Mouse (Mus musculus): ENCODE data around the gene D130043K22Rik. TPM values are rescaled to one million over a fixed set of nuclear protein-coding genes. Genes with fewer than 3 reads are reported as not detected.

D130043K22Rik gene
- total RNA-seq, 1 experiment = 0.31 TPM

DNA sequence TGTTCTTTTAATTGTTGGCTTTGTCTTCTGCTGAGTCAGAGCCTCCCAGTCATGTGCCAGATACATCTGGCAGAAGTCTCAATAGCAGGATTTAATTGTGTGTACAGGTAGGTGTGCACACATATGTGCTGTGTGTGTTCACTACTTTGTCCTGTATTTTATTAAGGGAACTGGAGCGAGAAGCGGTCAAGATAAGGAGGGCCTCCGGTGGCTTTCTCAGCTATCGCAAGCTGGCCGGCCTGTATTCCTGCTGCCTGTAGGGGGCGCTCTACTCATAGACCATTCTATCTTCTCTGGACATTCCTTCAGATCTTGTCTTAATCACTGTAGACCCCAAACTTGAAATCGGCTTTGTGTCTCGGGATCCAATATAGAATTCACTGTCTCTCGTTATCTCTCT, 93.7 kb downstream of the D130043K22Rik start:
- Histone ChIP-seq H3K27ac (ENCODE audit: insufficient read depth, low read depth, low read length, poor library complexity, severe bottlenecking) (no peak overlapping the region), H3K9ac (ENCODE audit: insufficient read depth, low read depth, low read length, poor library complexity, severe bottlenecking) (no peak overlapping the region), H3K4me3 (ENCODE audit: insufficient read depth in 1 of 2, low read depth in 1 of 2, low read length in 2 of 2, poor library complexity in 1 of 2, severe bottlenecking in 1 of 2) (no peak overlapping the region), H3K36me3 (ENCODE audit: control insufficient read depth, insufficient read depth, low read length, poor library complexity, severe bottlenecking) (no peaks in the 10 kb centered on the region), H3K9me3 (ENCODE audit: control insufficient read depth, insufficient read depth, low read depth, low read length) (no peaks in the 10 kb centered on the region), H3K4me1 (ENCODE audit: control insufficient read depth in 2 of 2, insufficient read depth in 2 of 2, low read length in 2 of 2, poor library complexity in 1 of 2) (no peaks in the 10 kb centered on the region)
- DNase-seq (ENCODE audit: low read depth, low spot score) = peak; percentile 72
- TF ChIP-seq ZC3H11A (IDR thresholded peaks at IDR 0.05; ENCODE audit: borderline replicate concordance, low read depth, low read length) (no peak), CHD2 (IDR thresholded peaks at IDR 0.05; ENCODE audit: low read depth, low read length) (no peak), HCFC1 (IDR thresholded peaks at IDR 0.05; ENCODE audit: borderline replicate concordance, insufficient read depth, low read length) (no peak), MAFK (IDR thresholded peaks at IDR 0.05; ENCODE audit: insufficient read depth, low read depth, low read length) (no peak), ZNF384 (IDR thresholded peaks at IDR 0.05; ENCODE audit: low read depth, low read length) (no peak)
- in situ Hi-C loops (cut with MboI; ENCODE audit: low sequenced_read_pairs in 2 of 2, unreplicated experiment in 2 of 2) = no loop called here

DNA sequence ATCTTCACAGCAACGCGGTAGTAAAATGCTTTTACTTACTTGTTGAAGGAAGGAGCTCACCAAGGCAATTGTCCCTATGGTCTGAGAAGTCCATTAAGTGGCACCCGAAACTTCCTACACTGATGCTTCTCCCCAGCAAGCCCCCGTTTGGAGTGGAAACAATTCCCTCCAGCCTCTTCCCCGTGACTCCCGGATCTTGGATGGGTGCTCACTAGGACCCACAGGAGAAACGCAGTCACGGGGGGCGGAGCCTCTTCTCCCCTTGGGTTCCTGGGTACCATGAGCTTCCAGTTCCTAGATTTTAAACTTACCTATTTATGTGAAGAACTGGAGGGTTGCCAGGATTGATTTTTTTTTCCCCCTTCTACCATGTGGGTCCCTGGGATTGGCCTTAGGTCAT, 94.5 kb downstream of the D130043K22Rik start:
- Histone ChIP-seq H3K27ac (ENCODE audit: insufficient read depth, low read depth, low read length, poor library complexity, severe bottlenecking) (no peak overlapping the region), H3K4me3 (ENCODE audit: insufficient read depth in 1 of 2, low read depth in 1 of 2, low read length in 2 of 2, poor library complexity in 1 of 2, severe bottlenecking in 1 of 2) (no peak overlapping the region), H3K9ac (ENCODE audit: insufficient read depth, low read depth, low read length, poor library complexity, severe bottlenecking) (no peak overlapping the region), H3K9me3 (ENCODE audit: control insufficient read depth, insufficient read depth, low read depth, low read length) (no peaks in the 10 kb centered on the region), H3K36me3 (ENCODE audit: control insufficient read depth, insufficient read depth, low read length, poor library complexity, severe bottlenecking) (no peaks in the 10 kb centered on the region), H3K4me1 (ENCODE audit: control insufficient read depth in 2 of 2, insufficient read depth in 2 of 2, low read length in 2 of 2, poor library complexity in 1 of 2) (no peaks in the 10 kb centered on the region)
- no peak for TF ChIP-seq HCFC1 (IDR thresholded peaks at IDR 0.05; ENCODE audit: borderline replicate concordance, insufficient read depth, low read length)
- no peak for TF ChIP-seq ZNF384 (IDR thresholded peaks at IDR 0.05; ENCODE audit: low read depth, low read length)
- no peak for TF ChIP-seq ZC3H11A (IDR thresholded peaks at IDR 0.05; ENCODE audit: borderline replicate concordance, low read depth, low read length)
- no peak for TF ChIP-seq MAFK (IDR thresholded peaks at IDR 0.05; ENCODE audit: insufficient read depth, low read depth, low read length)
- no peak for TF ChIP-seq CHD2 (IDR thresholded peaks at IDR 0.05; ENCODE audit: low read depth, low read length)
- no peak for DNase-seq (ENCODE audit: low read depth, low spot score)
- in situ Hi-C loops (cut with MboI; ENCODE audit: low sequenced_read_pairs in 2 of 2, unreplicated experiment in 2 of 2) = no loop called here

- no peaks in the 10 kb centered on the region for H3K4me1 ChIP-seq (ENCODE audit: control insufficient read depth in 2 of 2, insufficient read depth in 2 of 2, low read length in 2 of 2, poor library complexity in 1 of 2)
- no peak within 1 kb of the TSS for H3K27ac ChIP-seq (ENCODE audit: insufficient read depth, low read depth, low read length, poor library complexity, severe bottlenecking)
- no peaks in the 10 kb centered on the region for H3K36me3 ChIP-seq (ENCODE audit: control insufficient read depth, insufficient read depth, low read length, poor library complexity, severe bottlenecking)
- H3K9ac ChIP-seq (ENCODE audit: insufficient read depth, low read depth, low read length, poor library complexity, severe bottlenecking) = no peak within 1 kb of the TSS
- no peak for DNase-seq (ENCODE audit: low read depth, low spot score)
- in situ Hi-C loops (cut with MboI; ENCODE audit: low sequenced_read_pairs in 2 of 2, unreplicated experiment in 2 of 2) = no loop called here
- no peaks in the 10 kb centered on the region for H3K9me3 ChIP-seq (ENCODE audit: control insufficient read depth, insufficient read depth, low read depth, low read length)
- TF ChIP-seq CHD2 (IDR thresholded peaks at IDR 0.05; ENCODE audit: low read depth, low read length) (no peak), ZNF384 (IDR thresholded peaks at IDR 0.05; ENCODE audit: low read depth, low read length) (no peak), MAFK (IDR thresholded peaks at IDR 0.05; ENCODE audit: insufficient read depth, low read depth, low read length) (no peak), HCFC1 (IDR thresholded peaks at IDR 0.05; ENCODE audit: borderline replicate concordance, insufficient read depth, low read length) (no peak), ZC3H11A (IDR thresholded peaks at IDR 0.05; ENCODE audit: borderline replicate concordance, low read depth, low read length) (no peak)
- no peak within 1 kb of the TSS for H3K4me3 ChIP-seq (ENCODE audit: insufficient read depth in 1 of 2, low read depth in 1 of 2, low read length in 2 of 2, poor library complexity in 1 of 2, severe bottlenecking in 1 of 2)
Observed at GRCm38 (mm10) chr13:24942512-24943282, 97.8 kb downstream of the D130043K22Rik start, which contains the start of gene Gpld1. Gpld1 (plus strand) TSS chr13:24943152.

DNA sequence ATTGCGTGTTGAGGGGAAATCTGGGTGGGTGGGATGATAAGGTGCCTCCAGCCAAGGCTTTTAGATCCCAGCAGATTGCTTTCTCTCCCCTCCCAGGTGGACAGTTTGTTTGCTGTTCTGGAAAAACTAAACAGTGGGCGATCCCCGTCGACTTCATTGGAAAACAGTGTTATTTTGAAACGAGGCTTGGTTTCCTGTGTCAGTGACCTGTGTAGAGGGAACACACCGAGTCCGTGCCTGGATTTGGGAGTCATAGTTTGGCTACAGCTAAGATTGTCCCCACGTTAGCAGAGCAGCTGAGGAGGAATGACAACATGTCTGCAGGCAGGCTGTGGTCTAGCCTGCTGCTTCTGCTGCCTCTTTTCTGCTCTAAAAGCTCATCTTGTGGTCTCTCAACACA, 98.4 kb downstream of the D130043K22Rik start:
- Histone ChIP-seq H3K9ac (ENCODE audit: insufficient read depth, low read depth, low read length, poor library complexity, severe bottlenecking) (no peak overlapping the region), H3K27ac (ENCODE audit: insufficient read depth, low read depth, low read length, poor library complexity, severe bottlenecking) (no peak overlapping the region), H3K4me1 (ENCODE audit: control insufficient read depth in 2 of 2, insufficient read depth in 2 of 2, low read length in 2 of 2, poor library complexity in 1 of 2) (no peaks in the 10 kb centered on the region), H3K4me3 (ENCODE audit: insufficient read depth in 1 of 2, low read depth in 1 of 2, low read length in 2 of 2, poor library complexity in 1 of 2, severe bottlenecking in 1 of 2) (no peak overlapping the region), H3K9me3 (ENCODE audit: control insufficient read depth, insufficient read depth, low read depth, low read length) (no peaks in the 10 kb centered on the region), H3K36me3 (ENCODE audit: control insufficient read depth, insufficient read depth, low read length, poor library complexity, severe bottlenecking) (no peaks in the 10 kb centered on the region)
- DNase-seq (ENCODE audit: low read depth, low spot score) = no peak
- TF ChIP-seq CHD2 (IDR thresholded peaks at IDR 0.05; ENCODE audit: low read depth, low read length) = no peak
- no peak for TF ChIP-seq ZC3H11A (IDR thresholded peaks at IDR 0.05; ENCODE audit: borderline replicate concordance, low read depth, low read length)
- TF ChIP-seq ZNF384 (IDR thresholded peaks at IDR 0.05; ENCODE audit: low read depth, low read length) = no peak
- no peak for TF ChIP-seq HCFC1 (IDR thresholded peaks at IDR 0.05; ENCODE audit: borderline replicate concordance, insufficient read depth, low read length)
- in situ Hi-C loops (cut with MboI; ENCODE audit: low sequenced_read_pairs in 2 of 2, unreplicated experiment in 2 of 2) = no loop called here
